Mouse (Mus musculus) gastrocnemius, postnatal 36 days (tissue): Measurements from ENCODE around the gene Slc7a4. TPM values are rescaled to one million over a fixed set of nuclear protein-coding genes. Genes with fewer than 3 reads are reported as not detected.
"Not testable (repeated sequence)": the region's sequence is repeated elsewhere in the genome, so short reads cannot be mapped to it uniquely, and the experiment has no call there.

Source experiments
- DNase-seq, 2 experiments: peaks; one replicate each; pipeline ENCODE4 v3.0.0; 2022
- intact Hi-C: fragments of 180-260 bp; cut with DNase I; formaldehyde crosslinking; loops from one replicate; pipeline ENCODE4 v1.15.1; 2025
- long read RNA-seq, 2 experiments: library from polyadenylated mRNA; stranded (forward); transcript quantifications; one replicate each; pipeline ENCODE4 v2.0.0; 2021
- total RNA-seq, 2 experiments: library from RNA; stranded (reverse); gene quantifications; 2 replicates each; pipeline ENCODE4 v1.2.3; 2021

The Slc7a4 gene
- total RNA-seq = under 1 TPM in 1 of 2 experiments, not detected in 1; 0.12 TPM
- long read RNA-seq, experiment 1 = 0 reads
- long read RNA-seq, experiment 2 = 0 reads

DNA sequence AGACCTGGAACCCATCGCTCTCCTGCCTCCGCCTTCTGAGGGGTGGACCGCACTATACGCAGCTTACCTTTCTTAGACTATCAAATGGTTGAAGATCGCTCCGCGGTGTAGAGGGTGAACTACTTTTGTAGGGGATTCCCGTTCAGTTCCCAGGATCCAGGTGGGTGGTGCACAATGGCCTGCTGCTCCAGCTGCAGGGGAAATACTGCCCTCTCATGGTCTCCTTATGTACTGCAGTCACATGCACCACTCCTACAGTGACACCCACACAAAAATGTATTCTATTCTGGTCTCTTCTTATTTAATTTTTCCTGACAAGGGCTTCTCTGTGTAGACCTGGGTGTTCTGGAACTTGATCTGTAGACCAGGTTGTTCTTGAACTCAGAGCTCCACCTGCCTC is at the start of gene Slc7a4:
Gene Slc7a4, minus strand, starts transcription at position 151 of the 400 bp plus-strand sequence.
- intact Hi-C loops = no loop called here
- no peak for DNase-seq

- DNase-seq = no peak
- intact Hi-C loops = no loop called here
These were observed 49.6 kb upstream of the Slc7a4 start for GRCm38 (mm10) chr16:17632580-17632979.

- intact Hi-C loops = no loop called here
- DNase-seq = no peak
These were observed 43.2 kb upstream of the Slc7a4 start for GRCm38 (mm10) chr16:17626269-17626555.

- intact Hi-C loops = no loop called here
These were observed 42.7 kb upstream of the Slc7a4 start for GRCm38 (mm10) chr16:17625488-17626268.

GRCm38 (mm10) chr16:17621936-17622335 is 38.9 kb upstream of the Slc7a4 start:
- DNase-seq = no peak
- intact Hi-C loops = no loop called here

More at GRCm38 (mm10) chr16:17625488-17626268, 42.7 kb upstream of the Slc7a4 start:
- DNase-seq = no peak

DNA sequence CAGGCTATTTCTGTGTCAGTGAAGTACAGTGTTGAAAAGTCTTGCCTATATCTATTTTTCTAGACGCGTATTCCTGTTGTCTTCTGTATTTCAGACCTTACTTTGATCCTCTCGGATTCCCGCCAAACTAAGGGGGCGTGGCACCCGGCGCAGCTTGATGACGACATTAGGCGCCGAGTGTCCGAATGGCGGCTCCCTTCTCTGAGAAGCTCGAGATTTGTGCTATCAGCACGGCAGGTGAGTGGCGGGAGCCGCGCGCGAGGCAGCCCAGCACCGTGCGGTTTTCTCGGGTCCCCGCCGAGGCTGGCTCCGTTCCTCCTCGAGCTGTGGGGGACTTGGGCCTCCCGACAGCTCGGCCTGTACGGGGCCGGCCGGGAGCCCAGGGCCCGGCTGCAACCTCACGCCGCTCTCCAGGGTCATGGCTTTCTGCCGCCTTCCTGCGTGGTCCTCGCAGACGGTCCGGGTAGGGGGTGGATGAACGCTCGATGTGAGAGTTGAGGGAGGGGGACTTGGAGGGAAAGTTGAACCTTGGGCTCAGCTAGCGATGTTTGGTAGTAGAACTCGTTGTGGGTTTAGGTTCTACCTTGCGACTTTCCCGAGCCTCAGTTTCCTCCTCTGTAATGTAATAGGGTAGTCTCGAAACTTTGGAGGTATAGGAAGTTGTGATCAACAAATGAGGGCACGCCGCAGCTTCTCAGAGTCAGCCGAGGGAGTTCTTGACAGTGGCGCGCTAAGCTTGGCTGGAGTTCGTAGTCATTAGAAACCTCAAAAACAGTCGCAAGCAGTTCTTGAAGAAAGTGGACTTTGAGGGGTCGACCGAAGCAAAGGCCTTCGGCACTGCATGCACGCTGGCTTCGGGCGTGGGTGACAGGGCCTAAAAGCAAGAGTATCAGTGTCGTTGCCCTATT is 36.4 kb upstream of the Slc7a4 start, which contains the start of gene Smpd4:
Gene Smpd4, plus strand, starts transcription at position 157 of the 908 bp plus-strand sequence.
- DNase-seq = peak; percentile 86 to 92
- intact Hi-C loops = loop anchor here (1.0 kb wide), 1 partner anchor 59 kb away; no protein-coding TSS in a partner anchor

GRCm38 (mm10) chr16:17617922-17618565 is 35.0 kb upstream of the Slc7a4 start:
- intact Hi-C loops = no loop called here

DNA sequence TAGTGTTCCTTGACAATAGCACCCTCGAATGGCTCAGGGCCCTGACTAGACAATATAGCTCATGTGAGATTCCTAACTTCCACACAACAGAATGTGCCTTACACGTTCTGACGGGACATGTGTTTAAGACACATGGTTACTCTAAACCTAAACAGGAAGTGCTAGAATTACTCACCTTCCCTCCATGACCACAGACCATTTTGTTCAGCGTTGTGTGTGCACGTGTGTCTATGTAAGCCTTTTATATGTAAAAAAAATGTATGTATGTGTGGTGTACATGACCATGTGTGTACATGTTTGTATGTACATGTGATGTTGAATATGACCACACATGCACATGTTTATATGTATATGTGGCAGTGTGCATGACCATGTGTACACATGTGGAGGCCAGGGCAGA is 33.2 kb upstream of the Slc7a4 start:
- intact Hi-C loops = no loop called here
- no peak for DNase-seq

More at GRCm38 (mm10) chr16:17617922-17618565, 35.0 kb upstream of the Slc7a4 start:
- DNase-seq = peak in 1 of 2 experiments; percentile 17

- DNase-seq, intact Hi-C loops: not testable (repeated sequence)
These were observed 31.7 kb upstream of the Slc7a4 start for GRCm38 (mm10) chr16:17614740-17615139.

DNA sequence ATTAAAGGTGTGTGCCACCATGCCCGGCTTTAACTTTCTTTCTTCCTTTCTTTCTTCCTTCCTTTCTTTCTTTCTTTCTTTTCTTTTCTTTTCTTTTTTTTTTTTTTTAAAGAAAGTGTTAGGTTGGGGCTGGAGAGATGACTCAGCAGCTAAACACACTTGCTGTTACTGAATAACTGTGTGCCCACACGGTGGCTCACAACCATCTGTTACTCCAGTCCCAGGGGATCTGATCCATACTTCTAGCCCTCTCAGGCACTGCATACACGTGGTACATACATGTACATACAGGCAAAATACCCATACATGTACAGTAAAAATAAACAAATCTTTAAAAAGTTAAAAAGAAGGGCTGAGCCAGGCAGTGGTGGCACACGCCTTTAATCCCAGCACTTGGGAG is 28.4 kb upstream of the Slc7a4 start:
- DNase-seq = no peak
- intact Hi-C loops = no loop called here

DNA sequence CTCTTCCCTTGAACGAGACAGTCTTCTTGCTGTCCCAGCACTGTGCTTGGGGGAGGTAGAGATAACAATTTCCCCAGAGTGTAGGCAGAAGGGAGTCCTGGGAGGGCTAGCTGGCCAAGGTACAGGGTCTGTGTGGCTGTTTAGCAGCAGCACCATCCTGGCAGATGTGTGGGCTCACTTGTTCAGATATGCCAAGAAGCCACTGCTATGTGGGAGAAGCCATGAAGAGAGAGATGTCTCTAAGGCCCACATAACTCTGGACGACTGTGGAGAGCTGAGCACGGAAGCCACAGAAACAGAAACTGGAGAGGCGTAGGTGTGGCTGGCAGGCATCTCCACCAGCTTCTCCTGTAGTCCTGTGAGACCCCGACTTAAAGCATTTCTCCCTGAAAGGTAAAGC is 22.7 kb upstream of the Slc7a4 start:
- intact Hi-C loops = no loop called here
- no peak for DNase-seq

GRCm38 (mm10) chr16:17604941-17605340 is 21.9 kb upstream of the Slc7a4 start:
- intact Hi-C loops = no loop called here
- DNase-seq = no peak

GRCm38 (mm10) chr16:17600944-17601562 is 18.0 kb upstream of the Slc7a4 start:
- intact Hi-C loops = no loop called here
- DNase-seq = no peak

GRCm38 (mm10) chr16:17590731-17591130 is 7.7 kb upstream of the Slc7a4 start:
- DNase-seq = no peak
- intact Hi-C loops = no loop called here

DNA sequence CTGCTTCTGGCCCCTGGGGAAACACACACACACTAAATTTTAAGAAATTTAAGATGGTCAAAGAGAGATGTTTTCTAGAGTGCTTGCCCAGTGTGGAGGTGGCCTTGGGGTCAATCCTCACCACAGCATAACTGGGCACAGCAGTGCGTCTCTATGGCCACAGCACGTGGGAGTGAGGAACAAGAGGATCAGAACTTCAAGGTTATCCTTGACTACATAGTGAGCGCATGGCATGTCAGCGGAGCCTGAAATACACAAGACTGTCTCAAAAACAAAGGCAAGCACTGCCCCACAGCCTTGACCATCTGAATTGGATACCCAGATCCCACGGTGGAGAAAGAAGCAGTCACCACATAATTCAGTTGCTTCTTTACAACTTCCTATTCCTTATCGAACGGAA is 1.5 kb upstream of the Slc7a4 start:
- intact Hi-C loops = no loop called here
- no peak for DNase-seq

- no peak for DNase-seq
- intact Hi-C loops = no loop called here
These were observed 6.2 kb downstream of the Slc7a4 start for GRCm38 (mm10) chr16:17576825-17577215.

- DNase-seq = peak in 1 of 2 experiments; percentile 40
- intact Hi-C loops = no loop called here
These were observed 6.9 kb downstream of the Slc7a4 start for GRCm38 (mm10) chr16:17575870-17576824.

DNA sequence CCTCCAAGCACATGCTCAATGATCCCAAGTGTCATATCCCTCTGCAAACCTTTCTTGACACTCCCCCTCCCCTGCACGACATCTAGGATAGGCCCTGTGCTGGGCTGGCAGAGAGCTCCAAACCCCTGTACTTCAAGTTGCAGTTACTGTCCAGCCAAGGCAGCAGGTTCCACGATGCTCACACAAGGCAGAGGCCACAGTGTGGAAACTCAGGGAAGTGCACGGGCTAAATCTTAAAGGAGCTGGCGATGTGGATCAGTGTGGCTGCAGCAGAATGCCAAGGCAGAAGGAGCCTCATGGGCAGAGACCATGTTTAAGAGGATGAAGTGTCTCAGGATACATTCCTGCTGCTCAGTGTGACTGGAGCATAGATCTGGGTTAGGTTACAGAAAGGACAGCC is 16.8 kb downstream of the Slc7a4 start:
- DNase-seq = no peak
- intact Hi-C loops = no loop called here

DNA sequence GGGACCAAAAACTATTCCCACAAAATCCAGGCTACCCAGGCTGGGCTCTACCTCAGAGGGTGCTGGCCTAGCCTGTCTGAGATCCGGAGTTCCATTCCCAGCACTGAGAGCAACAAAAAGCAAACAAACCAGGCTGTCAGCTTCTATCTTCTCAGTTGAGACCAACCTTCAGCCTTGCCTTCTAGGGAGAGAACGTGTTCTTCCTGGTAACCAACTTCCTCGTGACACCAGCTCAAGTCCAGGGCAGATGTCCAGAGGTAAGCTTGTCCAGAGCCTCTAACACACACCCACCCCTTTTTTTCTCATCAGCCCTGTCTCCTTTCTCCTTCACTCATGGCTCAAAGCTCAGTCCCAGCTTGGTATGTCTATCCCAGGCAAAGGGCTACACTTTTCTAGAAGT is 18.2 kb downstream of the Slc7a4 start:
- intact Hi-C loops = no loop called here
- DNase-seq = no peak
